Mouse (Mus musculus): Measurements from ENCODE around the gene Med7.

Gene Med7

DNA sequence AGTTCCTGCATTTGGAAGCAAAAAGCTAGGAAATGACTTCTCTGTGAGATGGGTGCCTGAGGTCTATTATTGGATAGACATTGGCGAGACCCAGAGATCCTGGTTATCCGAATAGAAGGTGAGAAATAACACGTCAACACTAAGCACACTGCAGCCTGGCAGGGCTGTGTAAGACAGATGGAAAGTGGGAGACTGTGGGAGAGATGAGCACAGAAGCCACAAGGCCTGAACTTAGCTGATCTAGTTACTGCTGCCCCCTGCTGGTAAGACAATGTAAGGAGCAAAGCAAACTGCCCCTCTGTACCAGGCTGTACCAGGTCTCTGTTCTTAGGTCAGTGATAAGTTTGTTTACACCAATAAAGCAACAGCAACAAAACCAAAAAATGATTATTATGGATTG, 5.6 kb upstream of the Med7 start:
- DNase-seq = peak; percentile 77

DNA sequence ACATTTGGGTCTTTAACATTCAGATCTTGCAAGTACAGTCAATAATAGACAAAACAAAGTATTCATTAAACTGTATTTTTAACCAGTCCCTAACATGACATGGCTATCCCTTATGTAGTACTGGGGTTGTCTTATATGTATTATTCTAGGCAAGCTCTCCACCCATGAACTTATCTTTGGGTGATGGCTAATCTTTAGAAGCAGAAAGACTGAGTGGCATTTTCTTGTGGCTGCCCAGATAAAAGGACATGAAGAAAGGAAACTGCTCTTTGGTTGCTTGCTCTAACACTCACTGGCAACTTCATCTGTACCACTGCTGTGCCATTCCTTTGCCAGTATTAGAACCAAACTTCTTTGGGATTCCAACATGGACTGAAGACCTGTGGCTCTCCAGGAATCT, 1.4 kb upstream of the Med7 start:
- no peak for DNase-seq

DNA sequence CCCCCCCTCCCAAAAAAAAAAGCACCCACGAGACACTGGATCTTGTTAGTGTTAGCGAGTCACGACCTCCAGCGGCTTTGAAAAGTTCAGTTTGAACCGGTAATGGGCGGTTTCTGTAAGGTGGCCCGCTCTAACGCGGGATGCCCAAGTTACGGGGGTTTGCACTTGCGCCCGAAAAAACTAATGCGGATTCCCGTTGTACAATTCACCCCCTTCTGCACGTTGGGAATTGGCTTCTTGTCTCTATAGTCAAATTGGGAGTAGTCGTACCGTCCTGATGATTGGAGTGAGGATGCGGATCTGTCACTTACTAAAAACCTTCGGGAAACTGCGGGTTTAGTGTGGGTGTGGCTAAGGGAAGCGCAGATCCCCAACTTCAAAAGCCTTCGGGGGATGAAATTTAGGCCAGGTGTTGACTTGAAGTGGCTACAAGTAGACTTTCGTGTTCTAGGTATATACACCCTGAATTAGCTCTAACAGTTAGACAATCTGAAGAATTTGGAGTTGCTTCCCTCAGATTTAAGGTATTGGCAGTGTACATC, 805 bp downstream of the Med7 start:
- no peak for DNase-seq

DNA sequence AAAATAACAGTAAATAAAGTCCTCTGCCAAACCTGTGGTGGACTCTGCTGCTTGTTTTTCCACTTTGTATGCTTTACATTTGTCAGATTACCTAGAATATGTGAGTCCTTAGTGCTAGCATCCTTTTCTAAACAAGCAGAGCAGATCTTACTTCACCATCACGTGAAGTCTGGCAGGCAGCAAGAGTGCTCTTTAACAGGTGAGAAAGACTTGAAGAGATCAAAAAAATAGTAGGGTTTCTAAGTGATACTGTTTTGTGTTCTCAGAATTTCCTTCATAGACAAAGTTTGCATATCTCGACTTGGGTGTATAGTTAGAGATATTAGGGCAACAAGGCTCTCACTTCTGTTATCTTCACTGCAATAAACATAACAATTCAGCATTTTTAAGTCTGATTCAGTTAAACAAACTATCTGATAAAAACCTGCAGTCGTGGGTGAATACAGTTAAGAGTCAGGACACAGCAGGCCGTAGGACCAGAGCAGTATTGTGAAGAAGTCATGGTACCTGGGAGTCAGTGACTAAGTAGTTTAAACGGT, 2.3 kb downstream of the Med7 start:
- no peak for DNase-seq

DNA sequence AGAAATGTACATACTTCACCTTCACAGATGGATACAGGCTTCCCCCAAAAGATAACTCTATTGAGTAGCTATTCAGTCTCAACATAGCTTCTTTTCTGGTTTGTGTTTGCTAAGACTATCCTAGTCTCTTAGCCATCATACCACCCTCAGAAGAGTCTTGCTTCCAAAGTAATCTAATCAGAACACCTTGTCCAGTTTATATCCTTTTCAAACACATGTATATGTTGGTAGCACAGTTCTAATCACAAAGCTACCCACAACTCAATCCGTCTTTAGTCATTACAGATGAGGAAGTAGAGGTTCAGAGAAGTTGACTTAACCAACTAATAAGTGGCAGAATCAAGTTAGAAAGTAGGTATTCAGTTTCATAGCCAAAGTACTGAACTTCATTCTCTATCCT, 5.0 kb downstream of the Med7 start:
- DNase-seq = no peak

DNA sequence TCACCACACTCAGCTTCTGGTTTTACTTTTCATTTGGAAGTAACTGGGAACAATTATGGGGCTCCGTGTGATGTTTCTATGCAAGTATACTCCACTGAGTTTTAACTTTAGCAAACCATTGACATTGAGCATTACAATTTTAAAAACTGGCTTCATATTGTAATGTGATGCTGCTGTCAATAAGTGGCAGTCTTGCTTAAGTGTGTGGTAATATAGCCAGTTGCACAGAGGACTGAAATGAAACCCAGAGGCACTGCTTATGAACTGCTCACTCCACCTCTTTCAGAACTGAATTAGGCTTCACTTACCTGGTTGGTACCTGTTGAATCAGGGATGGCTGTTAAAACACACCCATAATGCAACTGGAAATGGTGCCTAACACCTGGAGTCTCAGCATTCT, 6.4 kb downstream of the Med7 start:
- DNase-seq = no peak

DNA sequence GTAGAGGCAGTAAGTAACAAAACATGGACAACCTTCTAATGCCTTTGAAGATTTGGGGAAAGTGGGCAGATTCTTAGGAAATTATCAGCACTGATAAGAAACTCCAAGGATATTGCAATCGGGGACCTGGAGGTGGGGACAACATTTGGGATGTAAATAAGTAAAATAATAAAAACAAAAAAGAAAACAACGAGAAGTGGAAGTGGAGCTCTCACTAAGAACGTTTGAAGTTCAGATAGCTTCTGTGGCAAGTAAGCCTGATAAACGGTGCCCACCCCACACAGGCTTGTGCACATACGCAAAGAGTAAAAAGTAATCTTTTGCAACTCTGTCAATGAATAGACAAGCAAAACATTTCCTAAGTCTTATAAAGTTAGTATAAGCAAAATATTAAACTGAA, 7.3 kb downstream of the Med7 start:
- DNase-seq = no peak

DNA sequence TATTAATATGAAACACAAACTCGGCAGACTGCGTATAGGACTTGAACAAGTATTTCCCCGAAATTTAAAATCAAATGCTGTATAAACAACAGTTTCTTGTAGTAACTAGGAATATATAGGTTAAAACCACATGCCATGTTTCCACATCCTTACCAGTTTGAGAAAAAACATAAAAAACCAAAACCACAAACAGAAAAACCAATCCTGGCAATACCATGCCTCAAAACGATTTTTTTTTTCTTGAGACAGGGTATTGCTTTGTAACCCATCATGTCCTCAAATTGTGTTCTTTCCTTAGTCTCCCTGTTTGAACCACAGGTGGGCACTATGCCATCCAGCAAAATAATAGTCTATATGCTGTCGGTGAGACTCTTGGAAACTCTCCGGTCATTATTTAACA, 9.4 kb downstream of the Med7 start:
- no peak for DNase-seq

DNA sequence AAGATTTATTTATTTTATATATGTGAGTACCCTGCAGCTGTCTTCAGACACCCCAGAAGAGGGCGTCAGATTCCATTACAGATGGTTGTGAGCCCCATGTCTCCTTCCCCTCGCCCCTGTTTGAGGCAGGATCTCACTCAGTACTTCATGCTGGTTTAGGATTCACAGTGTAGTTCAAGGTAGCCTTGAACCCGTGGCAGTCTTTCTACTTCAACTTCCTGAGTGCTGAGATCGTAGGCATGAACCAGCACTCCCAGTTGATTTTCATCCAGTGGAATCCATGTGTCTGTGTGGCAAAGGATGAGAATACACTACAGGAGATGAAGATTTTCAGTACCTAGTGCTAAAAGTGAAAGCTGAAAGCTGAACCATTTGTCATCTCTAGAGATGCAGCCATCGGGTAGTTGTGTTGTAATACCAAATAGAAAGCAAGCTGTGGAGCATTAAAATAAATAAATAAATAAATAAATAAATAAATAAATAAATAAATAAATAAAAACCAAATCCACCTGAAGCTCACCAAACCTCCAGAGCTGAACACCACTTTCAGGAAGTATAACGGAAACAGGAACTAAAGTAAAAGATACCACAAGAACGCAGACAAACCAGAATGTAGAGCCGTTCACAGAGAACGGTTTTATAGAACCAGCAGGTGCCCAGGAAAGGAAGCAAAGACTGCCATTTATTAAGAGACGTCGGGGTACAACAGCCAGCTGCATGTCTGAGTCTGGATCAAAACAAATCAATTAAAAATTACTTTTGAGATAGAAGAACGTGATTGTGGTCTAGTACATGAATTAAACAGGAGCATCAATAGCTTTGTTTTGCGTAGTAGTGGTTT, 11.1 kb downstream of the Med7 start:
- DNase-seq = no peak

DNA sequence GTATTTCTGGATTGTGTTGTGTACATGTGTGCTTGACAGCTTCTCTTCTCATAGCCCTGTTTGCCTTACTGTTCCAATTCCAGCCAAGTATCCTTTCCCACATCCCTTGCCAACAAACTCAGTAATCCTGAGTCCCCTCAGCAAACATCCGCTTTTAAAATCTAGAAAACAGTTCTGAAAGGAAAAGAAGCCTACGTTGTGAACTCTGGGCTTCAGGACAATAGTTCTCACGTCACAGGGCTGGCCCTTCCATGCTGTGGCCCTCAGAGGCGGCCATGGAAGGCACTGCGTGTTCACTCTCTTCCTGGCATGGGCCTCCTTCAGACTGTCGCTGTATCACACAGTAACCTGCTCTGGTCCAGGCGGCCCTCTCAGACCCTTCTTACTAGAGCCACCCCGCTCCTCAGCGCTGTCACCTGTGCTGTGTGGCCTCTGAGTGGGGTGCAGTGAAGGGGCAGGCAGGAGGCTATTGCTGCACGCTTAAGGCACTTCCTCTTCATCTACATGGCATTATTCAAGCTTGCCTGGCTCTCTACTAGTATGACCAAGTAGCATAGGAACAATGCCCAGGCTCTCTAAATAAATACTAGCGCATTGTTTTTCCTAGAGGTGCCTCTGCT, 12.8 kb downstream of the Med7 start:
- no peak for DNase-seq

DNA sequence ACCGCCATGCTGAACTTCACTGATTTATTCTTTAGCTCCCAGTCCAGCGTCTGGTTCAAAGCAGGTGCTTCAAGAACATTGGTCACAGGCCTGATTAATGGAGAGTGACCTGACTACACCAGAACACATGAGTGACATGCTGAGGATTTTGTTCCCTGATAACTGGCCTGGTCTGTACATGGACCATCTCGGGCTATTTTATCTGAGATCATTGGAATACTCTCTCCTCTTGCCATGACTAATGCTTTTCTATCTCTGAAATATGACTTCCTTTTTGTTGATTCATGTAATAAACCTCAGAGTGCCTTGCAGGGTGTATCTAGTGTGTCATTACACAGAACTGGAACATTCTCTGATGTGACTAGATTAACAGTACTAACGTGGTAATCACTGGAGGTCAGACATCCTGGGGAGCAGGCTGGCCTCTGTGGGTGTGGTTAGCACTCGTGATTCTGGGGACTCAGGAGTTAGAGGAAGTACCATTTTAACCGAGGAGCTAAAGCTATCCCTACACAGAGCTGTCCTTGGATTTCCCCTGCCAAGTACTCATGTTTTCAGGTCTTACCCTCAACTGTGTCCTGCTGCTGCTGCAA, 17.8 kb downstream of the Med7 start, which contains the start of gene Havcr2:
Gene Havcr2, plus strand, starts transcription at position 483 of the 593 bp plus-strand sequence.
- no peak for DNase-seq

DNA sequence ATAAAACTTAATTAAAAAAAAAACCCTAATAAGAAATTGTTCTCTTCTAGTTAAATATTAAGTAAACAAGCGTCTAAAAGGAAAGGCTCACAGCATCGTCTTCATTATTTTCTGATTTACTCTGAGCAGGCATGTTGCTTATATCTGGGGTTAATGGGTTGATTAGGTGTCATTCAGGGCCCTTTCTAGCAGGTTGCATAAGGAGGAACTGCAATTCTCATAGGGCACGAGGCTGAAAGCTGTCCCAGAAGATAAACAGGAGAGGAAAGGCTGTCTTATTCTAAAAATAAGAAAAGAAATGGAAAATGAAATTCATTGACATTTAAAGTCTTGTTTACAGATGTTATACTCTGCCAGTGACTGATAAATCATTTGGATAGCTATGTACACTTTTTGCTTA, 23.2 kb downstream of the Med7 start:
- no peak for DNase-seq

DNA sequence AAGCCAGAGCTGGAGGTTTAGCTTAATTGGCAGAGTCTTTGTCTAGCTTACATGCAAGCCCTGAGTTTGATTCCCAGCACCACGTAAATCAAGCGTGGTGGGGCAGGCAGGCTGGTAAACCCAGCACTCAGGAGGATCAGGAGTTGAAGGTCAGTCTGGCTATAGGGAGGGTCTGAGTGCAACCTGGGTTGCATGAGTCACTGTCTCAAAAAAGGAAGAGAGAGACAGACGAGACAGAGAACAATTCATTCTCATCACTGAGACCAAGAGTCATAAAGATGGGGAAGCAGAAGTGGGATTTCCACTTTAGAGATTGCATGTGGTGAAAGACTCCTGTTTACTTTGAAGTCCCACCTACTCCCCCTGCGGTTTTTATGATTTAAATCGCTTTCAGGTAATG, 24.6 kb downstream of the Med7 start:
- DNase-seq = no peak

DNA sequence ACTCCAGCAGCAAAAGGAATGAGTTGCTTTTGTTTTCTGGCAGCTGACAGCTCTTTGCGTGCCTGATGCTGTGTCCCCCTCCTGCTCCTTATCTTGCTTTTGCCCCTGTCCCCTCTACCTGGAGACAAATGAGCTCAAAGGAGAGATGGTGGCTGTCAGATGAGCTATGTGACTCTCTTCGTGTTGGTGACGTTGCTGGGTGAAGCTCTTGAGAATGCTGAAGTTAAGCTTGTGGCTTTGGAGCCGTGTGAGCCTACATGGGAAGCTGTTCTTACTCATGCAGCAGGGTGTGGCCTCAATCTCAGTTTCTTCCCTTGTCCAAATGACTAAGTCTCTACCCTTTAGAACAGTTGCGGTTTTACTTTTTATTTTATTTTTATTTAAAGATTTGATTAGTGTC, 25.2 kb downstream of the Med7 start:
- no peak for DNase-seq

DNA sequence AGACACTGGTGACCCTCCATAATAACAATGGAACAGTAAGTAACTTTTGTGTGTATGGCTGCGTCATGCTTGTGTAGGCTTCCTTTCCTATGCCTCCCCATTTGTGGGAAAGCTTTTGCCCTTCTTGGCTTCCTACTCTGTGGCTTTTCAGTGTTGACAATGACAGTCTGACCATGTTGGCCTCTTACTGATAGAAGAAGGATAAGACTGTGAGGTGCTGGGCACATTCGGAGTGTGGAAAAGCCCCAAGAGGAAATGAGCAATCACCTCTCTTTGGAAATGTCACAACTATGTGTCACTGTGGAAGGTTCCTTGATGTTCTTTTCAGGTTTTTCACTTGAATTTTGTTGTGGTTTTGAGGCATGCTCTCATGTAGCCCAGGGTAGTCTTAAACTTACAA, 30.2 kb downstream of the Med7 start:
- no peak for DNase-seq

DNA sequence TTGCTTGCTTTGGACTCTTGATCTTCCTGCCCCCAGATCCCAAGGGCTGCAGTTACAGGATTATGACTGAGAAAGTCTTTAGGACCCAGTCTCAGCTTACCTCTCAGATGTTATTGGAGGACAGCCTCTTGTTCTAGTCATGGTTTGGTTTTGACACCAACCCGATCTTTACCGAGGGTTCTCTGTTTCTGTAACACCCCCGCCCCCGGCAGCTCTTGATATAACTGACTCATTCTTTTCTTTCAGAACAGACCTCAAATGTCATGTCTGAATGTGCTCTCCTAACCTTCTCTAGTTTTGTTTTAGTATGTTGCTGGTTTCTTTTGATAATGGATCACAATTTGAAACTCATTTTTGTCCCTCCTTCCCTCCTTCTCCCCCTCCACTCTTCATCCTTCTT, 37.5 kb downstream of the Med7 start:
- DNase-seq = no peak

DNA sequence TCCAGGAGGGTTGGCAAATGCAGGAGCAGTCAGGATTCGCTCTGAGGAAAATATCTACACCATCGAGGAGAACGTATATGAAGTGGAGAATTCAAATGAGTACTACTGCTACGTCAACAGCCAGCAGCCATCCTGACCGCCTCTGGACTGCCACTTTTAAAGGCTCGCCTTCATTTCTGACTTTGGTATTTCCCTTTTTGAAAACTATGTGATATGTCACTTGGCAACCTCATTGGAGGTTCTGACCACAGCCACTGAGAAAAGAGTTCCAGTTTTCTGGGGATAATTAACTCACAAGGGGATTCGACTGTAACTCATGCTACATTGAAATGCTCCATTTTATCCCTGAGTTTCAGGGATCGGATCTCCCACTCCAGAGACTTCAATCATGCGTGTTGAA, 42.6 kb downstream of the Med7 start:
- DNase-seq = no peak

DNA sequence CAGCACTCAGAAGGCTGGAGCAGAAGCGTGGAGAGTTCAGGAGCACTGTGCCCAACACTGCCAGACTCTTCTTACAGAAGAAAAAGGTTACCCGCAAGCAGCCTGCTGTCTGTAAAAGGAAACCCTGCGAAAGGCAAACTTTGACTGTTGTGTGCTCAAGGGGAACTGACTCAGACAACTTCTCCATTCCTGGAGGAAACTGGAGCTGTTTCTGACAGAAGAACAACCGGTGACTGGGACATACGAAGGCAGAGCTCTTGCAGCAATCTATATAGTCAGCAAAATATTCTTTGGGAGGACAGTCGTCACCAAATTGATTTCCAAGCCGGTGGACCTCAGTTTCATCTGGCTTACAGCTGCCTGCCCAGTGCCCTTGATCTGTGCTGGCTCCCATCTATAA, 43.8 kb downstream of the Med7 start:
- DNase-seq = no peak

DNA sequence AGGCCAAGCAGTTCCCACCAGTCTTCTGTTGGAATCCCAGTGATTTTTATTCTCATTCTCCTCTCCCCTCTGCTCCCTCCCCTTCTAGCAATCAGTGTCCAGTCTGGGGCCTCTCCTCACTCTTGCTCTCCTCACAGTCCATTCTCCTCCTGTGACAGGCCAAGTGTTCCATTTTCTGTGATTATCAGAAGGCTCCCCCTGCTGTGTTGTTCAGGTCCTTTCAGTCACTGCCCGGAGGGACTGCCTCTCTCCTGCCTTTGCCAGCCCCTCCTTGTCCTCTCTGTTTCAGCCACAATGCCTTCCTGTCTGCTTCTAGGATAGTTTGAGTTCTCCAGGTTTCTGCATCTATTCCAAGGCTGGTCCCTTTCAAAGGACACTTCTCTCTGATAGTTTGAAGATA, 51.5 kb downstream of the Med7 start:
- no peak for DNase-seq

DNA sequence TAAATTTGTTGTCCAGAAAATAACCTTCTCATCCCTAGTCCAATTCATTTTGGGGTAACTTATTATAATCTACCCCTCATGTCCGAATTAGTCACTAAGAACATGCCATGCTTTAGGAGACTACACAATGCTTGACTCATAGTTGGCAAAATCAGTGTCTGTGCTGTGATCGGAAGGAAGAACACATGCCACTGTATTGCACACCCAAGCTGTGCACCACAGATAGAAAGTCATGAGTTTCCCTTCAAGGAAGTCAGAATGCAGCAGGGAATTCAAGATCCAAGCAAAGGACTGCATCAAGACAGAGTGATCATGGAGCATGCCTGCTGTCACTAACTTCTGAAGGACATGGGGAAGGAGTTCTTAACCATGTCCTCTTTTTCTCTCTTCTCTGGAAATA, 51.9 kb downstream of the Med7 start:
- DNase-seq = no peak

Data from cerebellum, adult 11 months (tissue).